Mouse (Mus musculus): ENCODE data around the gene Map7. TPM values are rescaled to one million over a fixed set of nuclear protein-coding genes. Genes with fewer than 3 reads are reported as not detected.
A peak's percentile ranks its signal among the peaks of the same experiment; 100 is the strongest.

Map7 gene
- polyA plus RNA-seq, 1 experiment from 2014 or later, result 13.2 TPM

- Histone ChIP-seq H3K9ac (no peak overlapping the region), H3K36me3 (no peaks in the 10 kb centered on the region), H3K4me1 (peaks cover 4% of the 10 kb centered on the region; the same call in 1 of the 2 replicates), H3K27ac (no peak overlapping the region), H3K27me3 (no peaks in the 10 kb centered on the region), H3K4me3 (no peak overlapping the region), H3K9me3 (no peaks in the 10 kb centered on the region), H3K4me2 (no peak overlapping the region)
- ATAC-seq (ENCODE audit: insufficient number of reproducible peaks, low FRiP score, low TSS enrichment, low read depth), result no peak
- 46% methylated on average over 4 of the region's 4 CpGs for WGBS
These were observed 23.0 kb upstream of the Map7 start for GRCm38 (mm10) chr10:20125226-20125625.

- no peak overlapping the region for H3K27ac ChIP-seq
- no peaks in the 10 kb centered on the region for H3K9me3 ChIP-seq
- H3K36me3 ChIP-seq, result no peaks in the 10 kb centered on the region
- no peaks in the 10 kb centered on the region for H3K27me3 ChIP-seq
- no peaks in the 10 kb centered on the region for H3K4me1 ChIP-seq
- H3K4me3 ChIP-seq, result no peak overlapping the region
- WGBS, result 63% methylated on average over 12 of the region's 12 CpGs
- H3K9ac ChIP-seq, result no peak overlapping the region
- no peak for ATAC-seq (ENCODE audit: insufficient number of reproducible peaks, low FRiP score, low TSS enrichment, low read depth)
- H3K4me2 ChIP-seq, result no peak overlapping the region
These were observed 15.2 kb upstream of the Map7 start for GRCm38 (mm10) chr10:20132933-20133652.

- ATAC-seq (ENCODE audit: insufficient number of reproducible peaks, low FRiP score, low TSS enrichment, low read depth), result no peak
- no peaks in the 10 kb centered on the region for H3K36me3 ChIP-seq
- H3K27ac ChIP-seq, result no peak overlapping the region
- no peaks in the 10 kb centered on the region for H3K27me3 ChIP-seq
- H3K4me2 ChIP-seq, result no peak overlapping the region
- 71% methylated on average over 15 of the region's 15 CpGs for WGBS
- H3K4me1 ChIP-seq, result no peaks in the 10 kb centered on the region
- no peak overlapping the region for H3K4me3 ChIP-seq
- no peak overlapping the region for H3K9ac ChIP-seq
- no peaks in the 10 kb centered on the region for H3K9me3 ChIP-seq
These were observed 12.8 kb upstream of the Map7 start for GRCm38 (mm10) chr10:20135350-20136058.

GRCm38 (mm10) chr10:20136505-20136904 lies 11.8 kb upstream of the Map7 start:
- Histone ChIP-seq H3K9ac (no peak overlapping the region), H3K27me3 (no peaks in the 10 kb centered on the region), H3K9me3 (no peaks in the 10 kb centered on the region), H3K36me3 (no peaks in the 10 kb centered on the region), H3K4me2 (no peak overlapping the region), H3K4me3 (no peak overlapping the region), H3K4me1 (no peaks in the 10 kb centered on the region), H3K27ac (no peak overlapping the region)
- 90% methylated on average over 1 of the region's 1 CpGs for WGBS
- no peak for ATAC-seq (ENCODE audit: insufficient number of reproducible peaks, low FRiP score, low TSS enrichment, low read depth)

GRCm38 (mm10) chr10:20141376-20141775 lies 6.9 kb upstream of the Map7 start:
- H3K4me1 ChIP-seq, result no peaks in the 10 kb centered on the region
- no peak overlapping the region for H3K4me3 ChIP-seq
- H3K36me3 ChIP-seq, result no peaks in the 10 kb centered on the region
- H3K27ac ChIP-seq, result no peak overlapping the region
- H3K9me3 ChIP-seq, result no peaks in the 10 kb centered on the region
- ATAC-seq (ENCODE audit: insufficient number of reproducible peaks, low FRiP score, low TSS enrichment, low read depth), result no peak
- no peak overlapping the region for H3K9ac ChIP-seq
- H3K27me3 ChIP-seq, result peaks cover 1% of the 10 kb centered on the region; the same call in 1 of the 2 replicates
- WGBS, result 86% methylated on average over 17 of the region's 17 CpGs
- no peak overlapping the region for H3K4me2 ChIP-seq

- H3K9ac ChIP-seq, result peak overlapping the region; percentile 45
- peaks cover 39% of the 10 kb centered on the region for H3K27me3 ChIP-seq
- 1% methylated on average over 43 of the region's 58 CpGs for WGBS
- H3K4me3 ChIP-seq, result peak overlapping the region; percentile 73
- H3K36me3 ChIP-seq, result no peaks in the 10 kb centered on the region
- H3K4me2 ChIP-seq, result peak overlapping the region; percentile 98
- H3K4me1 ChIP-seq, result peaks cover 15% of the 10 kb centered on the region
- no peak overlapping the region for H3K27ac ChIP-seq
- peak; percentile 30; the same call in 1 of the 2 replicates for ATAC-seq (ENCODE audit: insufficient number of reproducible peaks, low FRiP score, low TSS enrichment, low read depth)
- H3K9me3 ChIP-seq, result no peaks in the 10 kb centered on the region
These were observed 476 bp downstream of the Map7 start for GRCm38 (mm10) chr10:20148773-20149120.

GRCm38 (mm10) chr10:20149121-20149834 lies 1.0 kb downstream of the Map7 start:
- H3K9me3 ChIP-seq, result no peaks in the 10 kb centered on the region
- peaks cover 15% of the 10 kb centered on the region for H3K4me1 ChIP-seq
- ATAC-seq (ENCODE audit: insufficient number of reproducible peaks, low FRiP score, low TSS enrichment, low read depth), result peak; percentile 41
- under 1% methylated on average over 53 of the region's 74 CpGs for WGBS
- peak overlapping the region; percentile 54 for H3K27ac ChIP-seq
- peak overlapping the region; percentile 98 for H3K4me2 ChIP-seq
- H3K36me3 ChIP-seq, result no peaks in the 10 kb centered on the region
- H3K4me3 ChIP-seq, result peak overlapping the region; percentile 73
- peak overlapping the region; percentile 45 for H3K9ac ChIP-seq
- H3K27me3 ChIP-seq, result peaks cover 39% of the 10 kb centered on the region

GRCm38 (mm10) chr10:20149835-20150355 lies 1.6 kb downstream of the Map7 start:
- Histone ChIP-seq H3K36me3 (no peaks in the 10 kb centered on the region), H3K27me3 (peaks cover 39% of the 10 kb centered on the region), H3K4me3 (peak overlapping the region; percentile 73), H3K4me2 (peak overlapping the region; percentile 98), H3K9ac (no peak overlapping the region), H3K27ac (no peak overlapping the region), H3K9me3 (no peaks in the 10 kb centered on the region), H3K4me1 (peaks cover 15% of the 10 kb centered on the region)
- 5% methylated on average over 13 of the region's 13 CpGs for WGBS
- ATAC-seq (ENCODE audit: insufficient number of reproducible peaks, low FRiP score, low TSS enrichment, low read depth), result no peak

GRCm38 (mm10) chr10:20152131-20152530 lies 3.9 kb downstream of the Map7 start:
- H3K4me1 ChIP-seq, result peaks cover 15% of the 10 kb centered on the region
- WGBS, result 90% methylated on average over 1 of the region's 1 CpGs
- no peak for ATAC-seq (ENCODE audit: insufficient number of reproducible peaks, low FRiP score, low TSS enrichment, low read depth)
- H3K27ac ChIP-seq, result no peak overlapping the region
- no peak overlapping the region for H3K4me3 ChIP-seq
- H3K4me2 ChIP-seq, result no peak overlapping the region
- no peak overlapping the region for H3K9ac ChIP-seq
- no peaks in the 10 kb centered on the region for H3K9me3 ChIP-seq
- no peaks in the 10 kb centered on the region for H3K36me3 ChIP-seq
- peaks cover 31% of the 10 kb centered on the region for H3K27me3 ChIP-seq

- 72% methylated on average over 2 of the region's 2 CpGs for WGBS
- Histone ChIP-seq H3K27me3 (peaks cover 21% of the 10 kb centered on the region), H3K4me1 (peaks cover 11% of the 10 kb centered on the region), H3K4me2 (no peak overlapping the region), H3K9me3 (no peaks in the 10 kb centered on the region), H3K4me3 (no peak overlapping the region), H3K27ac (no peak overlapping the region), H3K9ac (no peak overlapping the region), H3K36me3 (no peaks in the 10 kb centered on the region)
- no peak for ATAC-seq (ENCODE audit: insufficient number of reproducible peaks, low FRiP score, low TSS enrichment, low read depth)
These were observed 5.2 kb downstream of the Map7 start for GRCm38 (mm10) chr10:20153507-20153906.

- ATAC-seq (ENCODE audit: insufficient number of reproducible peaks, low FRiP score, low TSS enrichment, low read depth), result no peak
- H3K9me3 ChIP-seq, result no peaks in the 10 kb centered on the region
These were observed 7.1 kb downstream of the Map7 start for GRCm38 (mm10) chr10:20155401-20155800.

More at GRCm38 (mm10) chr10:20155401-20155800, 7.1 kb downstream of the Map7 start:
- peaks cover 4% of the 10 kb centered on the region; the same call in 1 of the 2 replicates for H3K27me3 ChIP-seq
- no peaks in the 10 kb centered on the region for H3K4me1 ChIP-seq
- 85% methylated on average over 7 of the region's 7 CpGs for WGBS
- H3K4me3 ChIP-seq, result no peak overlapping the region
- no peak overlapping the region for H3K4me2 ChIP-seq
- no peaks in the 10 kb centered on the region for H3K36me3 ChIP-seq
- no peak overlapping the region for H3K9ac ChIP-seq
- H3K27ac ChIP-seq, result no peak overlapping the region
